Mouse (Mus musculus): ENCODE measurements around the gene Trp63.
"Not testable (repeated sequence)": the region's sequence is repeated elsewhere in the genome, so short reads cannot be mapped to it uniquely, and the experiment has no call there.

The Trp63 gene

GRCm38 (mm10) chr16:25683531-25684248, at the start of gene Trp63:
Gene Trp63 (plus strand): TSS chr16:25683763.
- no peak for DNase-seq

- DNase-seq = not testable (repeated sequence)
These were observed 38.8 kb upstream of the Trp63 start for GRCm38 (mm10) chr16:25644716-25645115.

- DNase-seq = no peak
These were observed 22.9 kb upstream of the Trp63 start for GRCm38 (mm10) chr16:25660510-25661235.

GRCm38 (mm10) chr16:25663116-25663515, 20.4 kb upstream of the Trp63 start:
- DNase-seq = no peak

- DNase-seq = no peak
These were observed 9.6 kb upstream of the Trp63 start for GRCm38 (mm10) chr16:25673861-25674440.

GRCm38 (mm10) chr16:25680369-25680768, 3.2 kb upstream of the Trp63 start:
- DNase-seq = no peak

GRCm38 (mm10) chr16:25682533-25682932, 1.0 kb upstream of the Trp63 start:
- DNase-seq = no peak

GRCm38 (mm10) chr16:25684572-25684971, 1.0 kb downstream of the Trp63 start:
- no peak for DNase-seq

GRCm38 (mm10) chr16:25690612-25691011, 7.0 kb downstream of the Trp63 start:
- DNase-seq = no peak

- DNase-seq = no peak
These were observed 17.7 kb downstream of the Trp63 start for GRCm38 (mm10) chr16:25701252-25701651.

GRCm38 (mm10) chr16:25706260-25706659, 22.7 kb downstream of the Trp63 start:
- DNase-seq = no peak

- DNase-seq = no peak
These were observed 32.2 kb downstream of the Trp63 start for GRCm38 (mm10) chr16:25715790-25716189.

- DNase-seq = no peak
These were observed 39.6 kb downstream of the Trp63 start for GRCm38 (mm10) chr16:25723131-25723530.

GRCm38 (mm10) chr16:25727001-25727400, 43.4 kb downstream of the Trp63 start:
- no peak for DNase-seq

- no peak for DNase-seq
These were observed 44.5 kb downstream of the Trp63 start for GRCm38 (mm10) chr16:25727957-25728506.

- no peak for DNase-seq
These were observed 53.3 kb downstream of the Trp63 start for GRCm38 (mm10) chr16:25736912-25737311.

- no peak for DNase-seq
These were observed 54.1 kb downstream of the Trp63 start for GRCm38 (mm10) chr16:25737623-25738050.

GRCm38 (mm10) chr16:25746807-25747206, 63.2 kb downstream of the Trp63 start:
- DNase-seq = no peak

- no peak for DNase-seq
These were observed 68.3 kb downstream of the Trp63 start for GRCm38 (mm10) chr16:25751866-25752265.

GRCm38 (mm10) chr16:25758108-25758507, 74.5 kb downstream of the Trp63 start:
- no peak for DNase-seq

- no peak for DNase-seq
These were observed 82.0 kb downstream of the Trp63 start for GRCm38 (mm10) chr16:25765549-25765948.

GRCm38 (mm10) chr16:25774611-25775010, 91.0 kb downstream of the Trp63 start:
- no peak for DNase-seq

- no peak for DNase-seq
These were observed 93.9 kb downstream of the Trp63 start for GRCm38 (mm10) chr16:25777501-25777900.

- no peak for DNase-seq
These were observed 96.4 kb downstream of the Trp63 start for GRCm38 (mm10) chr16:25779964-25780363.

Data from thymus, postnatal 14 days (tissue).